Mouse (Mus musculus): ENCODE results near the gene Krt82. TPM values are rescaled to one million over a fixed set of nuclear protein-coding genes. Genes with fewer than 3 reads are reported as not detected.
"Not testable (repeated sequence)": the region's sequence is repeated elsewhere in the genome, so short reads cannot be mapped to it uniquely, and the experiment has no call there.

The Krt82 gene
- polyA plus RNA-seq, 1 experiment from 2014 or later, result not detected

DNA sequence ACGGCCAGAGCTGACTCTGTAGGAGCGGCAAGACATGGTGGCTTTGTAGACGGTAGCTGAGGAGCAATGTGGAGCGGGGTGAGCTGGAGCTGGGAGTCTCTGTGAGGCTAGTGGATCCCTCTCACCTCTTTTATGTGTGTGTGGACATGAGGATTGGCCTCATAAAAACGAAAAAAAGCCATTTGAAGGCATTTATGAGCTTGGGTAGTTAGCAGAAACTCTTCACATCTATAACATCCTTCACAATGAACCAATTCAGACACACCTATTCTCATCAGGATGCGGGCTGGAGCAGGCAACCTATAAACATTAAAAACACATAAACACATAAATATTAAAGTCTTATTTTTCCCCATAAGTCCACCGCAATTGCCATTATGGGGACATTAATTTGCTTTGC lies 17.7 kb downstream of the Krt82 start, which contains the start of gene Krt84:
Gene Krt84 (minus strand): TSS at position 101 of the 400 bp plus-strand sequence.
- no peak within 1 kb of the TSS for H3K9ac ChIP-seq (ENCODE audit: low read depth, low read length)
- H3K36me3 ChIP-seq (ENCODE audit: control insufficient read depth, insufficient read depth), result no peaks in the 10 kb centered on the region
- H3K27ac ChIP-seq (ENCODE audit: low read depth, low read length), result no peak within 1 kb of the TSS
- H3K27me3 ChIP-seq (replicated peaks; ENCODE audit: control insufficient read depth, insufficient read depth, low read length), result no peaks in the 10 kb centered on the region
- WGBS, result 79% methylated on average over 7 of the region's 7 CpGs
- H3K4me1 ChIP-seq (replicated peaks; ENCODE audit: control insufficient read depth, insufficient read depth, low read length), result no peaks in the 10 kb centered on the region
- no peak within 1 kb of the TSS for H3K4me2 ChIP-seq (replicated peaks; ENCODE audit: low read depth)
- no peaks in the 10 kb centered on the region for H3K9me3 ChIP-seq (ENCODE audit: control insufficient read depth)
- ATAC-seq, result no peak
- TF ChIP-seq CTCF (IDR thresholded peaks at IDR 0.05; ENCODE audit: low read depth), result no peak
- H3K4me3 ChIP-seq (ENCODE audit: low read depth, low read length), result no peak within 1 kb of the TSS

DNA sequence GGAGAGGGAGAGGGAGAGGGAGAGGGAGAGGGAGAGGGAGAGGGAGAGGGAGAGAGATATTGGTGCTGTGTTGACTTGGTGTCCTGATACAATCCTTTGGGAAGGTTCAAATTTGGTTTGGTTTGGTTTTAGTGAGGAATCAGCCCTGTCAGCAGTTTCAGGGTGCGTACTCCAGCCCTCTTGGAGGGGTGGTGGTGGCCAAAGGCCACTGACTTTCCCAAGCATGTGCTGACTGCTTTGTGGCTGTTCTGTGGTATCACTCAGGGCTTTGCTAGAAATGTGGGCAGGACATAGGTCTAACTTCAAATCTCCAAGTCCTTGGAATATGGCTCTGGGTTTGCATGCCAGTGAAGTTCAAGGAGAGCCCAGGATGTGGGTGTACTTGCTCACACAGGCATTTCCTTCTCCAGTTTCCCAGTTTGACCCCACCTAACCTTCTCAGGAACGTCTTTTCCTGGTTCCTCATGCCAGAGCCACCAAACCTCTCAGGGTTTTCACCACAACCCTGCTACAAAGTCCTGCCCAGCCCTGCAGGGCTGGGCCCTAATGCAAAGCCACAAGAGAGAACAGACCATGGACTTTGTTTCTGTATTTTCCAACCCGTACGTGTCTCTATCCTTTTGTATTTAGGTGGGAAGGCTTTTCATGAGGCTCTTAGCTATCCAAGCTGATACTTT lies 27.8 kb downstream of the Krt82 start:
- no peaks in the 10 kb centered on the region for H3K27me3 ChIP-seq (replicated peaks; ENCODE audit: control insufficient read depth, insufficient read depth, low read length)
- H3K36me3 ChIP-seq (ENCODE audit: control insufficient read depth, insufficient read depth), result no peaks in the 10 kb centered on the region
- WGBS, result 33% methylated on average over 4 of the region's 4 CpGs
- H3K9me3 ChIP-seq (ENCODE audit: control insufficient read depth), result no peaks in the 10 kb centered on the region
- peak; percentile 88 for ATAC-seq
- H3K4me2 ChIP-seq (replicated peaks; ENCODE audit: low read depth), result no peak overlapping the region
- no peak overlapping the region for H3K9ac ChIP-seq (ENCODE audit: low read depth, low read length)
- no peak overlapping the region for H3K4me3 ChIP-seq (ENCODE audit: low read depth, low read length)
- no peak overlapping the region for H3K27ac ChIP-seq (ENCODE audit: low read depth, low read length)
- TF ChIP-seq CTCF (IDR thresholded peaks at IDR 0.05; ENCODE audit: low read depth), result no peak
- no peaks in the 10 kb centered on the region for H3K4me1 ChIP-seq (replicated peaks; ENCODE audit: control insufficient read depth, insufficient read depth, low read length)

DNA sequence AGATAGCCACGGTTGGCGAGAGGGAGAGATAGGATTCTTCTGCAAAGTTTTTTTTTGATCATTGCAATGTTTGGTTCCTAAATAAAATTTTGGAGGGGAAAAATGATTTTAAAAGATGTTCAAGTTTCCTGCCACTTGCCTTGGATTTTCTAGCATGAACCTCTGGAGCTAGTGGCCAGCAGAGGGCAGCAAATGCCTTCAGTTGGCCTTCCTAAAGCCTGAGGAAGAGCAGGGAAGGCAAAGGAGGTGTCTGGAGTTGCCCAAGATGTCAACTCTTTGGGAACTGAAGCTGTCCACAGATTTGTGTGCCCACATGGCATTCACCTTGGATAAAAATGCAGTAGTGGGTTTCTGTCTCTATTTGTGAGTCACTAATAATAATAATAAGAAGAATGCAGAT lies 30.7 kb downstream of the Krt82 start:
- Histone ChIP-seq H3K4me1 (replicated peaks; ENCODE audit: control insufficient read depth, insufficient read depth, low read length) (no peaks in the 10 kb centered on the region), H3K4me3 (ENCODE audit: low read depth, low read length) (no peak overlapping the region), H3K9ac (ENCODE audit: low read depth, low read length) (no peak overlapping the region), H3K9me3 (ENCODE audit: control insufficient read depth) (no peaks in the 10 kb centered on the region), H3K27me3 (replicated peaks; ENCODE audit: control insufficient read depth, insufficient read depth, low read length) (no peaks in the 10 kb centered on the region), H3K4me2 (replicated peaks; ENCODE audit: low read depth) (no peak overlapping the region), H3K36me3 (ENCODE audit: control insufficient read depth, insufficient read depth) (no peaks in the 10 kb centered on the region), H3K27ac (ENCODE audit: low read depth, low read length) (no peak overlapping the region)
- WGBS, result 18% methylated on average over 2 of the region's 2 CpGs
- ATAC-seq, result no peak
- TF ChIP-seq CTCF (IDR thresholded peaks at IDR 0.05; ENCODE audit: low read depth), result peak; percentile 93

DNA sequence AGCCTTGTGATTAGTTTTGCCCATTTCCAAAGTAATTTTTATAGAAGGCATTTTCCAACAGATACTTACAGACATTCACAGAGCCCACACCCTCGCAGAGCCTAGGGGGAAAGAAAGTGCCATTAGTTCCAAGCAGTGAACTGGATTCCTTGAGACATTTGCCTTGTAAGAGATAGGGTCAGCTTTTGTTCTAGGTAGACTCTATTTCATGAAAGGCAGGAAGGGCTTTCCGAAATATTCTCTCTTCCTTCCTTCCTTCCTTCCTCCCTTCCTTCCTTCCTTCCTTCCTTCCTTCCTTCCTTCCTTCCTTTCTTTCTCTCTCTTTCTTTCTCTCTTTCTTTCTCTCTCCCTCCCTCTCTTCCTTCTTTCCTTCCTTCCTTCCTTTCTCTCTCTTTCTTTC lies 33.3 kb downstream of the Krt82 start, which contains the start of gene Gm49425:
Gene Gm49425 (minus strand): TSS at position 101 of the 400 bp plus-strand sequence.
- H3K9me3 ChIP-seq (ENCODE audit: control insufficient read depth); H3K9ac ChIP-seq (ENCODE audit: low read depth, low read length); H3K27me3 ChIP-seq (replicated peaks; ENCODE audit: control insufficient read depth, insufficient read depth, low read length); H3K4me1 ChIP-seq (replicated peaks; ENCODE audit: control insufficient read depth, insufficient read depth, low read length); H3K4me2 ChIP-seq (replicated peaks; ENCODE audit: low read depth); H3K4me3 ChIP-seq (ENCODE audit: low read depth, low read length); ATAC-seq; H3K27ac ChIP-seq (ENCODE audit: low read depth, low read length); H3K36me3 ChIP-seq (ENCODE audit: control insufficient read depth, insufficient read depth): not testable (repeated sequence)
- WGBS, result 71% methylated on average over 2 of the region's 2 CpGs

DNA sequence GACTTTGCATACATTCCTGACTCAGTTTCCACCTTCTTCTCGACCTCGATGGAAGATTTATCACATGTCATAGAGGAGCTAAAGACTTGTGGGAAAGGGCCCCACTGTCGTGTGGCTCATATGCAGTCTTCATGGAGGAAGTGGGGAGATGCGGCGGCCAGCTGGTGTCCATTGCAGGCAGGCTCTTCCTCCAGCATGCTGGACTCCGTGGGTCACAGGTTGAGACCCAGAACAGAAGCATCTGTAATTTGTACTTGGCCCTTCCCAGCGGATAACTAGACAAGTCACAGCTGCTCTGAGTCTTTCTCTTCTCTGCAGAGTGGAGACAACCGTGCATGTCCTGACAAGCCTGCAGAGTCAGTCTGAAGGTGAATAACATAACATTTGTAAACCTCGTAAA lies 42.2 kb downstream of the Krt82 start:
- Histone ChIP-seq H3K36me3 (ENCODE audit: control insufficient read depth, insufficient read depth) (no peaks in the 10 kb centered on the region), H3K27me3 (replicated peaks; ENCODE audit: control insufficient read depth, insufficient read depth, low read length) (no peaks in the 10 kb centered on the region), H3K9me3 (ENCODE audit: control insufficient read depth) (no peaks in the 10 kb centered on the region), H3K9ac (ENCODE audit: low read depth, low read length) (no peak overlapping the region), H3K4me3 (ENCODE audit: low read depth, low read length) (no peak overlapping the region), H3K27ac (ENCODE audit: low read depth, low read length) (no peak overlapping the region), H3K4me2 (replicated peaks; ENCODE audit: low read depth) (no peak overlapping the region), H3K4me1 (replicated peaks; ENCODE audit: control insufficient read depth, insufficient read depth, low read length) (no peaks in the 10 kb centered on the region)
- no peak for TF ChIP-seq CTCF (IDR thresholded peaks at IDR 0.05; ENCODE audit: low read depth)
- 67% methylated on average over 9 of the region's 9 CpGs for WGBS
- ATAC-seq, result no peak

DNA sequence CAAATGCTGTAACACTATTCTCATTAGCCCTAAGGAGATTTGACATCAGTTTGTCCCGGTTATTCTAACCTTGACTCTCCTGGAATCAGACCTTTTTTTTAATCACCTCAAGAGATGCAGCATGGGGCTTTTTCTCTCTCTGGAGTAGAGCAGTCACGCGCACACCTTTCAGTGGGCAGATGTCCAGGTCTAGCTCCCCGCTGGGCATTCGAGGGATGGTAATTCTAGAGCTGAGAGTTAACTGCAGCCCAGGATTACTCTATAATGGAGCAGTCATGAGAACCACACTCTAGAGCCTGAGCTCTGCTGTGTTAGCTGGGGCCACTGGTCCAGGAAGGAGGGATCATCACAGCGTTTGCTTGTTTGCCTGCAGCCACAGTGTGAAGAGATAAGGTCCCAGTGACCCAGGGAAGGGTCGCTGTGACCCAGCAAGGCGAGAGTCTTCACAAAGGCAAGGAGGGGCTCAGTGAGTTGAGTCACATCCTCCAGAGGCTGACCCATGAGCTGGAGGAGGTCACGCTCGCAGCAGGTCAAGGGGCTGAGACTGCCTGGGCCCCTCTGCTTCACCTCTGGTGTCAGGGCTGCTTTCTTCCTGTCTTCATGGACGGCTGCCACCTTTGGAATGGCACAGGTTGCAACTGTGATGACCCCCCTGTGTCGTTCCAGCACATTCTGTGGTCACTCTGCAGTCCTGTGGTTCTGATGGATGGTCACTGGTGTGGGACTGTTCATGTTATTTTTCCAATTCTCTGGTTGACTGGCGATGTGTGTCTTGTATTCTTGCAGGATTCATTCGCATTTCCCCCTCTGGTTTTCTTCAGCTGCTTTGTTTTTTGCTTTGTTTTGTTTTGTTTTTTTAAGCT lies 43.3 kb downstream of the Krt82 start:
- H3K27me3 ChIP-seq (replicated peaks; ENCODE audit: control insufficient read depth, insufficient read depth, low read length), result no peaks in the 10 kb centered on the region
- TF ChIP-seq CTCF (IDR thresholded peaks at IDR 0.05; ENCODE audit: low read depth), result no peak
- no peak for ATAC-seq
- 49% methylated on average over 14 of the region's 14 CpGs for WGBS
- H3K4me3 ChIP-seq (ENCODE audit: low read depth, low read length), result no peak overlapping the region
- H3K9ac ChIP-seq (ENCODE audit: low read depth, low read length), result no peak overlapping the region
- H3K27ac ChIP-seq (ENCODE audit: low read depth, low read length), result no peak overlapping the region
- no peak overlapping the region for H3K4me2 ChIP-seq (replicated peaks; ENCODE audit: low read depth)
- no peaks in the 10 kb centered on the region for H3K4me1 ChIP-seq (replicated peaks; ENCODE audit: control insufficient read depth, insufficient read depth, low read length)
- no peaks in the 10 kb centered on the region for H3K36me3 ChIP-seq (ENCODE audit: control insufficient read depth, insufficient read depth)
- no peaks in the 10 kb centered on the region for H3K9me3 ChIP-seq (ENCODE audit: control insufficient read depth)
